Mouse (Mus musculus) lung, adult 2 months (tissue): ENCODE data around the gene D930020B18Rik. TPM values are rescaled to one million over a fixed set of nuclear protein-coding genes. Genes with fewer than 3 reads are reported as not detected.

Experiments used
- DNase-seq: peaks from one replicate; pipeline ENCODE4 v3.0.0; 2022
- H3K4me1 ChIP-seq: fragments of 200-500 bp; 2 replicates; pipeline ENCODE4 v1.6.1; 2011; ENCODE audit warnings: low read length; ENCODE audit not compliant: control insufficient read depth, insufficient read depth
- H3K4me3 ChIP-seq: fragments of 200-500 bp; replicated peaks from 2 replicates; pipeline ENCODE3; 2011; ENCODE audit warnings: low read depth, mild to moderate bottlenecking, control low read depth, low read length; ENCODE audit errors: extremely low read depth
- CTCF ChIP-seq: fragments of 200-500 bp; IDR thresholded peaks from 2 replicates; pipeline ENCODE4 v1.5.1; 2011; ENCODE audit warnings: mild to moderate bottlenecking, low read length, control low read depth; ENCODE audit not compliant: insufficient read depth
- POLR2A ChIP-seq: fragments of 200-500 bp; IDR thresholded peaks from 2 replicates; pipeline ENCODE4 v1.6.1; 2011; ENCODE audit warnings: low read depth, mild to moderate bottlenecking, control low read depth, low read length, borderline replicate concordance; ENCODE audit errors: extremely low read depth
- WGBS: fragments of 180-500 bp; shearing (Covaris S2); methylation state at CpG from one replicate; pipeline ENCODE4 v1.1.7; 2018; 5-methylcytosine and 5-hydroxymethylcytosine counted together
- polyA plus RNA-seq: library from polyadenylated mRNA; depleted of rRNA; stranded (reverse); fragments of >200 nt; gene quantifications from 2 replicates; pipeline ENCODE4 v1.2.3, GENCODE M21; 2012; rRNA removed

Gene D930020B18Rik
- polyA plus RNA-seq, result 0.59 and 1.0 TPM in 2 replicates

- DNase-seq, result peak; percentile 29
- WGBS, result under 1% methylated on average over 69 of the region's 69 CpGs
These were observed at the start of gene D930020B18Rik for GRCm38 (mm10) chr10:121641272-121642053. Gene D930020B18Rik, plus strand, starts transcription at chr10:121641588.

GRCm38 (mm10) chr10:121596580-121596979, 44.8 kb upstream of the D930020B18Rik start:
- Histone ChIP-seq H3K4me1 (no peaks in the 10 kb centered on the region), H3K4me3 (no peak overlapping the region)
- no peak for DNase-seq
- TF ChIP-seq POLR2A, result no peak
- TF ChIP-seq CTCF, result no peak
- WGBS, result 68% methylated on average over 9 of the region's 9 CpGs

More at GRCm38 (mm10) chr10:121641272-121642053, at the start of gene D930020B18Rik:
- Histone ChIP-seq H3K4me3 (peak within 1 kb of the TSS; percentile 50), H3K4me1 (peaks cover 6% of the 10 kb centered on the region; the same call in 1 of the 2 replicates)
- TF ChIP-seq CTCF (no peak), POLR2A (no peak)

GRCm38 (mm10) chr10:121601272-121601671, 40.1 kb upstream of the D930020B18Rik start:
- WGBS, result 49% methylated on average over 6 of the region's 6 CpGs
- TF ChIP-seq POLR2A, result no peak
- no peak for TF ChIP-seq CTCF
- no peak overlapping the region for H3K4me3 ChIP-seq
- DNase-seq, result no peak
- no peaks in the 10 kb centered on the region for H3K4me1 ChIP-seq

GRCm38 (mm10) chr10:121603556-121603955, 37.8 kb upstream of the D930020B18Rik start:
- 60% methylated on average over 4 of the region's 4 CpGs for WGBS
- TF ChIP-seq CTCF, result no peak
- TF ChIP-seq POLR2A, result no peak
- DNase-seq, result no peak
- Histone ChIP-seq H3K4me1 (no peaks in the 10 kb centered on the region), H3K4me3 (no peak overlapping the region)

GRCm38 (mm10) chr10:121604632-121605344, 36.6 kb upstream of the D930020B18Rik start:
- no peak for DNase-seq
- Histone ChIP-seq H3K4me1 (no peaks in the 10 kb centered on the region), H3K4me3 (no peak overlapping the region)
- 90% methylated on average over 13 of the region's 13 CpGs for WGBS
- TF ChIP-seq CTCF (no peak), POLR2A (no peak)

GRCm38 (mm10) chr10:121608177-121608576, 33.2 kb upstream of the D930020B18Rik start:
- Histone ChIP-seq H3K4me3 (no peak overlapping the region), H3K4me1 (peaks cover 6% of the 10 kb centered on the region)
- DNase-seq, result no peak
- WGBS, result 84% methylated on average over 10 of the region's 10 CpGs
- TF ChIP-seq CTCF (no peak), POLR2A (no peak)

- DNase-seq, result no peak
- TF ChIP-seq CTCF, result no peak
- TF ChIP-seq POLR2A, result no peak
- 74% methylated on average over 10 of the region's 10 CpGs for WGBS
These were observed 29.8 kb upstream of the D930020B18Rik start for GRCm38 (mm10) chr10:121611587-121611986.

GRCm38 (mm10) chr10:121612448-121612847, 28.9 kb upstream of the D930020B18Rik start:
- DNase-seq, result no peak
- 76% methylated on average over 6 of the region's 6 CpGs for WGBS
- Histone ChIP-seq H3K4me3 (no peak overlapping the region), H3K4me1 (peaks cover 6% of the 10 kb centered on the region)
- TF ChIP-seq CTCF (no peak), POLR2A (no peak)

More at GRCm38 (mm10) chr10:121611587-121611986, 29.8 kb upstream of the D930020B18Rik start:
- peaks cover 6% of the 10 kb centered on the region for H3K4me1 ChIP-seq
- H3K4me3 ChIP-seq, result no peak overlapping the region

GRCm38 (mm10) chr10:121613570-121613969, 27.8 kb upstream of the D930020B18Rik start:
- H3K4me1 ChIP-seq, result peaks cover 6% of the 10 kb centered on the region
- TF ChIP-seq POLR2A (peak; percentile 47; the same call in 1 of the 2 replicates), CTCF (no peak)
- DNase-seq, result peak; percentile 20
- WGBS, result 52% methylated on average over 13 of the region's 13 CpGs
- no peak overlapping the region for H3K4me3 ChIP-seq

GRCm38 (mm10) chr10:121615146-121615870, 26.1 kb upstream of the D930020B18Rik start:
- peaks cover 6% of the 10 kb centered on the region for H3K4me1 ChIP-seq
- TF ChIP-seq POLR2A (no peak), CTCF (no peak)
- no peak overlapping the region for H3K4me3 ChIP-seq
- no peak for DNase-seq
- WGBS, result 84% methylated on average over 13 of the region's 13 CpGs
